Mouse (Mus musculus): ENCODE measurements around the gene Rhoj. TPM values are rescaled to one million over a fixed set of nuclear protein-coding genes. Genes with fewer than 3 reads are reported as not detected.
"Not testable (repeated sequence)": the region's sequence is repeated elsewhere in the genome, so short reads cannot be mapped to it uniquely, and the experiment has no call there.

Gene Rhoj
- polyA plus RNA-seq, 1 experiment from 2014 or later, result 19.2 TPM

GRCm38 (mm10) chr12:75416681-75417080, 108.6 kb downstream of the Rhoj start, which contains the start of gene Gphb5:
Gene Gphb5, minus strand, starts transcription at chr12:75416781.
- Histone ChIP-seq H3K9ac (ENCODE audit: low read length) (no peak within 1 kb of the TSS), H3K36me3 (ENCODE audit: control insufficient read depth, insufficient read depth, low read length) (no peaks in the 10 kb centered on the region), H3K27me3 (ENCODE audit: control insufficient read depth, insufficient read depth, low read length) (no peaks in the 10 kb centered on the region), H3K4me3 (ENCODE audit: low read depth, low read length) (no peak within 1 kb of the TSS), H3K4me1 (replicated peaks; ENCODE audit: control insufficient read depth, insufficient read depth, low read length) (no peaks in the 10 kb centered on the region), H3K27ac (ENCODE audit: low read depth, low read length) (no peak within 1 kb of the TSS), H3K4me2 (ENCODE audit: low read depth, low read length, severe bottlenecking) (no peak within 1 kb of the TSS), H3K9me3 (ENCODE audit: control insufficient read depth, low read length) (no peaks in the 10 kb centered on the region)
- ATAC-seq (replicated peaks; ENCODE audit: low FRiP score) (no peak), DNase-seq (ENCODE audit: low spot score) (no peak)
- 87% methylated on average over 4 of the region's 4 CpGs for WGBS

- Histone ChIP-seq H3K27me3 (ENCODE audit: control insufficient read depth, insufficient read depth, low read length) (no peaks in the 10 kb centered on the region), H3K4me1 (replicated peaks; ENCODE audit: control insufficient read depth, insufficient read depth, low read length) (no peaks in the 10 kb centered on the region), H3K4me2 (ENCODE audit: low read depth, low read length, severe bottlenecking) (no peak overlapping the region), H3K4me3 (ENCODE audit: low read depth, low read length) (no peak overlapping the region), H3K9me3 (ENCODE audit: control insufficient read depth, low read length) (no peaks in the 10 kb centered on the region), H3K9ac (ENCODE audit: low read length) (no peak overlapping the region), H3K27ac (ENCODE audit: low read depth, low read length) (no peak overlapping the region), H3K36me3 (ENCODE audit: control insufficient read depth, insufficient read depth, low read length) (no peaks in the 10 kb centered on the region)
- DNase-seq (ENCODE audit: low spot score), result no peak
- 86% methylated on average over 7 of the region's 7 CpGs for WGBS
- ATAC-seq (replicated peaks; ENCODE audit: low FRiP score), result no peak
These were observed 116.2 kb downstream of the Rhoj start for GRCm38 (mm10) chr12:75424359-75424758.

- ATAC-seq (replicated peaks; ENCODE audit: low FRiP score) (no peak), DNase-seq (ENCODE audit: low spot score) (no peak)
- Histone ChIP-seq H3K4me3 (ENCODE audit: low read depth, low read length) (no peak overlapping the region), H3K27ac (ENCODE audit: low read depth, low read length) (no peak overlapping the region), H3K9ac (ENCODE audit: low read length) (no peak overlapping the region), H3K9me3 (ENCODE audit: control insufficient read depth, low read length) (no peaks in the 10 kb centered on the region), H3K4me1 (replicated peaks; ENCODE audit: control insufficient read depth, insufficient read depth, low read length) (no peaks in the 10 kb centered on the region), H3K4me2 (ENCODE audit: low read depth, low read length, severe bottlenecking) (no peak overlapping the region), H3K27me3 (ENCODE audit: control insufficient read depth, insufficient read depth, low read length) (no peaks in the 10 kb centered on the region), H3K36me3 (ENCODE audit: control insufficient read depth, insufficient read depth, low read length) (no peaks in the 10 kb centered on the region)
- 93% methylated on average over 4 of the region's 4 CpGs for WGBS
These were observed 116.7 kb downstream of the Rhoj start for GRCm38 (mm10) chr12:75424817-75425216.

GRCm38 (mm10) chr12:75425882-75426281, 117.8 kb downstream of the Rhoj start:
- H3K27ac ChIP-seq (ENCODE audit: low read depth, low read length), result no peak overlapping the region
- H3K9me3 ChIP-seq (ENCODE audit: control insufficient read depth, low read length), result no peaks in the 10 kb centered on the region
- no peaks in the 10 kb centered on the region for H3K4me1 ChIP-seq (replicated peaks; ENCODE audit: control insufficient read depth, insufficient read depth, low read length)
- no peaks in the 10 kb centered on the region for H3K36me3 ChIP-seq (ENCODE audit: control insufficient read depth, insufficient read depth, low read length)
- H3K9ac ChIP-seq (ENCODE audit: low read length), result no peak overlapping the region
- 86% methylated on average over 7 of the region's 7 CpGs for WGBS
- H3K27me3 ChIP-seq (ENCODE audit: control insufficient read depth, insufficient read depth, low read length), result no peaks in the 10 kb centered on the region
- no peak for ATAC-seq (replicated peaks; ENCODE audit: low FRiP score)
- H3K4me2 ChIP-seq (ENCODE audit: low read depth, low read length, severe bottlenecking), result no peak overlapping the region
- no peak overlapping the region for H3K4me3 ChIP-seq (ENCODE audit: low read depth, low read length)
- no peak for DNase-seq (ENCODE audit: low spot score)

- Histone ChIP-seq H3K9ac (ENCODE audit: low read length) (no peak overlapping the region), H3K27me3 (ENCODE audit: control insufficient read depth, insufficient read depth, low read length) (no peaks in the 10 kb centered on the region), H3K4me1 (replicated peaks; ENCODE audit: control insufficient read depth, insufficient read depth, low read length) (no peaks in the 10 kb centered on the region), H3K4me3 (ENCODE audit: low read depth, low read length) (no peak overlapping the region), H3K9me3 (ENCODE audit: control insufficient read depth, low read length) (no peaks in the 10 kb centered on the region), H3K4me2 (ENCODE audit: low read depth, low read length, severe bottlenecking) (no peak overlapping the region), H3K27ac (ENCODE audit: low read depth, low read length) (no peak overlapping the region), H3K36me3 (ENCODE audit: control insufficient read depth, insufficient read depth, low read length) (no peaks in the 10 kb centered on the region)
- DNase-seq (ENCODE audit: low spot score) (no peak), ATAC-seq (replicated peaks; ENCODE audit: low FRiP score) (no peak)
- 74% methylated on average over 6 of the region's 6 CpGs for WGBS
These were observed 120.6 kb downstream of the Rhoj start for GRCm38 (mm10) chr12:75428719-75429118.

- Histone ChIP-seq H3K36me3 (ENCODE audit: control insufficient read depth, insufficient read depth, low read length) (no peaks in the 10 kb centered on the region), H3K27me3 (ENCODE audit: control insufficient read depth, insufficient read depth, low read length) (no peaks in the 10 kb centered on the region), H3K27ac (ENCODE audit: low read depth, low read length) (no peak overlapping the region), H3K4me1 (replicated peaks; ENCODE audit: control insufficient read depth, insufficient read depth, low read length) (no peaks in the 10 kb centered on the region), H3K9ac (ENCODE audit: low read length) (no peak overlapping the region), H3K4me3 (ENCODE audit: low read depth, low read length) (no peak overlapping the region), H3K9me3 (ENCODE audit: control insufficient read depth, low read length) (no peaks in the 10 kb centered on the region), H3K4me2 (ENCODE audit: low read depth, low read length, severe bottlenecking) (no peak overlapping the region)
- 86% methylated on average over 1 of the region's 1 CpGs for WGBS
- DNase-seq (ENCODE audit: low spot score) (no peak), ATAC-seq (replicated peaks; ENCODE audit: low FRiP score) (no peak)
These were observed 121.7 kb downstream of the Rhoj start for GRCm38 (mm10) chr12:75429685-75430396.

GRCm38 (mm10) chr12:75432400-75432799, 124.3 kb downstream of the Rhoj start:
- not testable (repeated sequence) for H3K27ac ChIP-seq (ENCODE audit: low read depth, low read length); H3K27me3 ChIP-seq (ENCODE audit: control insufficient read depth, insufficient read depth, low read length); ATAC-seq (replicated peaks; ENCODE audit: low FRiP score); H3K9ac ChIP-seq (ENCODE audit: low read length); H3K4me2 ChIP-seq (ENCODE audit: low read depth, low read length, severe bottlenecking); H3K36me3 ChIP-seq (ENCODE audit: control insufficient read depth, insufficient read depth, low read length); H3K9me3 ChIP-seq (ENCODE audit: control insufficient read depth, low read length); DNase-seq (ENCODE audit: low spot score); H3K4me3 ChIP-seq (ENCODE audit: low read depth, low read length); H3K4me1 ChIP-seq (replicated peaks; ENCODE audit: control insufficient read depth, insufficient read depth, low read length)
- 79% methylated on average over 6 of the region's 6 CpGs for WGBS

GRCm38 (mm10) chr12:75446245-75446644, 138.1 kb downstream of the Rhoj start:
- Histone ChIP-seq H3K9ac (ENCODE audit: low read length) (no peak overlapping the region), H3K4me3 (ENCODE audit: low read depth, low read length) (no peak overlapping the region), H3K27me3 (ENCODE audit: control insufficient read depth, insufficient read depth, low read length) (no peaks in the 10 kb centered on the region), H3K27ac (ENCODE audit: low read depth, low read length) (no peak overlapping the region), H3K36me3 (ENCODE audit: control insufficient read depth, insufficient read depth, low read length) (no peaks in the 10 kb centered on the region), H3K4me2 (ENCODE audit: low read depth, low read length, severe bottlenecking) (no peak overlapping the region), H3K4me1 (replicated peaks; ENCODE audit: control insufficient read depth, insufficient read depth, low read length) (no peaks in the 10 kb centered on the region), H3K9me3 (ENCODE audit: control insufficient read depth, low read length) (no peaks in the 10 kb centered on the region)
- DNase-seq (ENCODE audit: low spot score), result no peak
- no peak for ATAC-seq (replicated peaks; ENCODE audit: low FRiP score)
- WGBS, result 94% methylated on average over 7 of the region's 7 CpGs

GRCm38 (mm10) chr12:75448921-75449320, 140.8 kb downstream of the Rhoj start:
- H3K9ac ChIP-seq (ENCODE audit: low read length), result no peak overlapping the region
- ATAC-seq (replicated peaks; ENCODE audit: low FRiP score) (no peak), DNase-seq (ENCODE audit: low spot score) (no peak)
- no peaks in the 10 kb centered on the region for H3K9me3 ChIP-seq (ENCODE audit: control insufficient read depth, low read length)
- no peak overlapping the region for H3K4me3 ChIP-seq (ENCODE audit: low read depth, low read length)
- no peak overlapping the region for H3K27ac ChIP-seq (ENCODE audit: low read depth, low read length)
- no peak overlapping the region for H3K4me2 ChIP-seq (ENCODE audit: low read depth, low read length, severe bottlenecking)
- no peaks in the 10 kb centered on the region for H3K4me1 ChIP-seq (replicated peaks; ENCODE audit: control insufficient read depth, insufficient read depth, low read length)
- WGBS, result 93% methylated on average over 5 of the region's 5 CpGs
- no peaks in the 10 kb centered on the region for H3K36me3 ChIP-seq (ENCODE audit: control insufficient read depth, insufficient read depth, low read length)
- no peaks in the 10 kb centered on the region for H3K27me3 ChIP-seq (ENCODE audit: control insufficient read depth, insufficient read depth, low read length)

All from forebrain, embryonic 11.5 days (tissue).